Mouse (Mus musculus) testis, adult 2 months (tissue): ENCODE results near the gene Slc27a1.

Experiments used
- CTCF ChIP-seq: fragments of 200-500 bp; IDR thresholded peaks from 2 replicates; pipeline ENCODE4 v1.5.1; 2012; ENCODE audit warnings: low read depth, mild to moderate bottlenecking, inconsistent platforms, low read length, moderate library complexity; ENCODE audit not compliant: control insufficient read depth, insufficient read depth, insufficient replicate concordance
- POLR2A ChIP-seq: fragments of 200-500 bp; IDR thresholded peaks from 2 replicates; pipeline ENCODE4 v1.6.1; 2012; ENCODE audit warnings: low read depth, mild to moderate bottlenecking, inconsistent platforms, low read length, moderate library complexity; ENCODE audit not compliant: control insufficient read depth

GRCm38 (mm10) chr8:71525226-71526050 is 43.2 kb upstream of the Slc27a1 start, which contains the start of gene Ccdc194:
- TF ChIP-seq CTCF (no peak), POLR2A (no peak)
